Mouse (Mus musculus) layer of hippocampus, adult 8-10 months (tissue): ENCODE results near the gene Cybb. TPM values are rescaled to one million over a fixed set of nuclear protein-coding genes. Genes with fewer than 3 reads are reported as not detected.

Source experiments
- total RNA-seq, 4 experiments: library from RNA; stranded (reverse); gene quantifications; 2 replicates each; pipeline ENCODE4 v1.2.4; 2022

The Cybb gene
- total RNA-seq, 4 experiments from 2014 or later = 0.25 to 3.3 (median 1.8) TPM

Other genes starting within 250 kb of the Cybb start
- gene Gm14862, start 230.9 kb downstream of the Cybb start, total RNA-seq = not detected
- gene Xk, start 215.0 kb downstream of the Cybb start, total RNA-seq = 10 to 100 TPM; 12.5 to 19.7 (median 14.9) TPM
- under 1 TPM in 2 of 4 experiments, not detected in 2; 0.68 to 0.93 TPM for gene H2al1m, start 204.0 kb downstream of the Cybb start, total RNA-seq
- gene H2al1k, start 137.1 kb downstream of the Cybb start, total RNA-seq = not detected
- not detected for gene H2al1o, start 84.6 kb upstream of the Cybb start, total RNA-seq
- gene Dynlt3, start 175.2 kb upstream of the Cybb start, total RNA-seq = 100 to 1,000 TPM; 120 to 138 (median 124) TPM